Mouse (Mus musculus): ENCODE measurements around the gene Cyp4f37. TPM values are rescaled to one million over a fixed set of nuclear protein-coding genes. Genes with fewer than 3 reads are reported as not detected.

The Cyp4f37 gene
- total and polyA plus RNA-seq, 3 experiments: not detected

- peak; percentile 63 for DNase-seq (ENCODE audit: low read depth, low spot score)
- H3K79me2 ChIP-seq (ENCODE audit: control insufficient read depth, insufficient read depth, low read length, poor library complexity): no peaks in the 10 kb centered on the region
- no peak overlapping the region for H3K9ac ChIP-seq (ENCODE audit: control insufficient read depth, low read depth, low read length, poor library complexity, severe bottlenecking)
- TF ChIP-seq GATA1 (IDR thresholded peaks at IDR 0.05; ENCODE audit: low read depth, low read length) (no peak), MYB (IDR thresholded peaks at IDR 0.05; ENCODE audit: low read depth, low read length) (no peak), CTCF (IDR thresholded peaks at IDR 0.05 in 2 of 3, conservative IDR thresholded peaks at IDR 0.05 in 1 of 3; ENCODE audit: control insufficient read depth in 1 of 3, insufficient read depth in 1 of 3, low read depth in 2 of 3, low read length in 3 of 3, poor library complexity in 1 of 3, severe bottlenecking in 1 of 3) (peak; percentile 63 to 79 (median 69)), ZC3H11A (IDR thresholded peaks at IDR 0.05; ENCODE audit: low read depth, low read length) (peak; percentile 29), ELF1 (IDR thresholded peaks at IDR 0.05; ENCODE audit: low read depth, low read length) (no peak), RAD21 (IDR thresholded peaks at IDR 0.05; ENCODE audit: low read depth, low read length) (peak; percentile 58), NRF1 (IDR thresholded peaks at IDR 0.05; ENCODE audit: insufficient read depth, low read depth, low read length, poor library complexity, severe bottlenecking) (no peak), SMC3 (IDR thresholded peaks at IDR 0.05; ENCODE audit: low read depth, low read length) (peak; percentile 90)
- no peaks in the 10 kb centered on the region for H3K36me3 ChIP-seq (ENCODE audit: control insufficient read depth in 1 of 2, insufficient read depth in 2 of 2, low read length in 2 of 2)
- H3K9me3 ChIP-seq (replicated peaks; ENCODE audit: insufficient read depth, low read length): no peaks in the 10 kb centered on the region
- H3K4me1 ChIP-seq (ENCODE audit: control insufficient read depth in 1 of 2, insufficient read depth in 2 of 2, low read length in 2 of 2): no peaks in the 10 kb centered on the region
- 0 out of 4 replicates have a peak, but pooled peaks cover 0 to 1% of the 10 kb centered on the region in 2 experiments for H3K27me3 ChIP-seq (ENCODE audit: control insufficient read depth in 1 of 2, insufficient read depth in 2 of 2, low read length in 2 of 2)
- H3K27ac ChIP-seq (ENCODE audit: control insufficient read depth, low read depth, low read length): no peak overlapping the region
- no peak overlapping the region for H3K4me3 ChIP-seq (ENCODE audit: control insufficient read depth in 1 of 2, insufficient read depth in 1 of 2, low read depth in 2 of 2, low read length in 2 of 2)
Measured at GRCm38 (mm10) chr17:32680404-32680803, 59.3 kb downstream of the Cyp4f37 start.

DNA sequence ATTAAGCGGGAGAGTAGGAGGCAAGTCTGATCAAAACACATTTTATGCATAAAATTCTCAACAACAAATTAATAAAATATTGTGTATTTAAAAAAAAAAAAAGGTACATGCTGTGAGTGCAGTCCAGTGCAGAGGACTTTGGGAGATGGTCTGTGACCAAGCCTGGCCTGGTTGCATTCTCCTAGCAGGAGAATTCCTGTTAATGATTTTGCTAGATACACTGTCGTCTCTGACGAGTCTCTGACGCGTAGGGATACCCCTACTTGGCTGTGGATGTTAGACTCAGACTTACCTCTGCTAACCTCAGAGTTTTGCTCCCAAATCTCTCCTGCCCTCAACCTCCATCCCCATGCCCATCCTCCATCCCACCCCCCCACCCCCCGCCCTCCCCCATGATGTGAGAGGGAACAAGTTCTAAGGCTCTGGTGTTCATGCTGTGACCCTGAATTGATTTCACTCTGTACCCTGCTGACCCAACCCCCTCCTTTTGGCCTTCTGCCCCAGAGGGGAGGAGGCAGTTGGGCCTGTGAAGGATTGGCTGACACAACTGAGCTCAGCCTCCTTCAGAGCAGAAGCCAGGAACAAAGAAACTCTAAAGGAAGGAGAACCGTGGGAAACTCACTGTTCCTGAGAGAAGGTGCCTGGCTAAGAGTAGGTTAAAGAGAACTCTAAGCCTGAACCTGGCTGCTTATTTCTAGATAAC is 64.1 kb downstream of the Cyp4f37 start, which contains the start of gene Cyp4f15:
Cyp4f15 (plus strand) TSS at position 580 of the 703 bp plus-strand sequence.
- Histone ChIP-seq H3K27ac (ENCODE audit: control insufficient read depth, low read depth, low read length) (no peak within 1 kb of the TSS), H3K79me2 (ENCODE audit: control insufficient read depth, insufficient read depth, low read length, poor library complexity) (no peaks in the 10 kb centered on the region), H3K36me3 (ENCODE audit: control insufficient read depth in 1 of 2, insufficient read depth in 2 of 2, low read length in 2 of 2) (no peaks in the 10 kb centered on the region), H3K4me3 (ENCODE audit: control insufficient read depth in 1 of 2, insufficient read depth in 1 of 2, low read depth in 2 of 2, low read length in 2 of 2) (no peak within 1 kb of the TSS), H3K9me3 (replicated peaks; ENCODE audit: insufficient read depth, low read length) (no peaks in the 10 kb centered on the region), H3K9ac (ENCODE audit: control insufficient read depth, low read depth, low read length, poor library complexity, severe bottlenecking) (no peak within 1 kb of the TSS), H3K4me1 (ENCODE audit: control insufficient read depth in 1 of 2, insufficient read depth in 2 of 2, low read length in 2 of 2) (no peaks in the 10 kb centered on the region), H3K27me3 (ENCODE audit: control insufficient read depth in 1 of 2, insufficient read depth in 2 of 2, low read length in 2 of 2) (peaks cover 0 to 2% of the 10 kb centered on the region in 2 experiments; a peak in 2 of 4 replicates)
- TF ChIP-seq POLR2AphosphoS5 (IDR thresholded peaks at IDR 0.05; ENCODE audit: borderline replicate concordance, low read depth, low read length) (no peak), ETS1 (IDR thresholded peaks at IDR 0.05; ENCODE audit: low read depth, low read length) (no peak), CHD2 (IDR thresholded peaks at IDR 0.05; ENCODE audit: low read length) (no peak), EP300 (IDR thresholded peaks at IDR 0.05; ENCODE audit: low read depth in 1 of 2, low read length in 2 of 2) (no peak), SMC3 (IDR thresholded peaks at IDR 0.05; ENCODE audit: low read depth, low read length) (no peak), TCF12 (IDR thresholded peaks at IDR 0.05; ENCODE audit: low read depth, low read length) (no peak), MAZ (IDR thresholded peaks at IDR 0.05; ENCODE audit: low read depth, low read length) (no peak), SIN3A (IDR thresholded peaks at IDR 0.05; ENCODE audit: low read length) (no peak), MAX (IDR thresholded peaks at IDR 0.05; ENCODE audit: low read length) (no peak), MYC (IDR thresholded peaks at IDR 0.05; ENCODE audit: low read depth, low read length) (no peak), USF2 (IDR thresholded peaks at IDR 0.05; ENCODE audit: borderline replicate concordance in 1 of 2, insufficient read depth in 1 of 2, low read depth in 1 of 2, low read length in 2 of 2) (no peak), POLR2AphosphoS2 (IDR thresholded peaks at IDR 0.05; ENCODE audit: low read length) (no peak), ZC3H11A (IDR thresholded peaks at IDR 0.05; ENCODE audit: low read depth, low read length) (no peak), GABPA (IDR thresholded peaks at IDR 0.05; ENCODE audit: low read depth, low read length) (no peak), E2F4 (IDR thresholded peaks at IDR 0.05; ENCODE audit: borderline replicate concordance, low read depth, low read length) (no peak), GATA1 (IDR thresholded peaks at IDR 0.05; ENCODE audit: low read depth, low read length) (no peak), ELF1 (IDR thresholded peaks at IDR 0.05; ENCODE audit: low read depth, low read length) (no peak), MEF2A (IDR thresholded peaks at IDR 0.05; ENCODE audit: extremely low read depth, insufficient replicate concordance, low read depth, low read length, poor library complexity, severe bottlenecking) (no peak), NELFE (IDR thresholded peaks at IDR 0.05; ENCODE audit: low read depth, low read length) (no peak)
- DNase-seq (ENCODE audit: low read depth, low spot score): no peak

All from MEL (cell line).